Mouse (Mus musculus) heart, adult 2 months (tissue): ENCODE data around the gene Dnm2.

Source experiments
- CTCF ChIP-seq: fragments of 200-600 bp; IDR thresholded peaks from 2 replicates; pipeline ENCODE4 v1.8.1; 2022; ENCODE audit warnings: antibody characterized with exemption, mild to moderate bottlenecking, moderate library complexity
- POLR2A ChIP-seq: fragments of 200-500 bp; IDR thresholded peaks from 2 replicates; pipeline ENCODE4 v1.6.1; 2011; ENCODE audit warnings: mild to moderate bottlenecking, low read depth, low read length, control low read depth; ENCODE audit not compliant: insufficient read depth

DNA sequence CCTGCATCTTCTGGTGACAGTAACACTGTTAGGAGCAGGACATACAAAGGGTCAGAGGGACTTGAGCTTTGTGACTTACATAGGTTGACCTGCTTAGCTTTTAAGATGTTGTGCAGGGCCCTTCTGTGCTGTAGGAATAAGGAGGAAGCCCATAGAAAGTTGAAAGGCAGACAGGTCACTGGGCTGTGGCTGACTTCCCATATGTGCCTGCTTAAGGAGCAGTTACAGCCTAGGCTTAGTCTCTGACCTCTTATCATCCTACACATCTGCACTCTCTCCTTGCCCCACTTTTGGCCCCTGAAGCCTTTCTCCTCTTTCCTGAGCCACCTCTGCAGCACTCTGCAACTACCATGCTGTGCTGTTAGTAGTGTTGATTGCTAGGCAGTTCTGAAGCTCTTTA is 40.7 kb upstream of the Dnm2 start:
- TF ChIP-seq POLR2A = no peak
- no peak for TF ChIP-seq CTCF
